Mouse (Mus musculus): ENCODE results near the gene Olfr1418. TPM values are rescaled to one million over a fixed set of nuclear protein-coding genes. Genes with fewer than 3 reads are reported as not detected.

Gene Olfr1418
- polyA plus RNA-seq, 1 experiment from 2014 or later: not detected

- WGBS: under 1% methylated on average over 15 of the region's 15 CpGs
- peaks cover 14% of the 10 kb centered on the region for H3K27me3 ChIP-seq
- H3K9ac ChIP-seq: 0 out of 2 replicates have a peak overlapping the region, but pooled peaks have one; percentile 85
- no peaks in the 10 kb centered on the region for H3K36me3 ChIP-seq
- H3K27ac ChIP-seq (replicated peaks): no peak overlapping the region
- ATAC-seq (ENCODE audit: low FRiP score, low read depth): peak; percentile 61; the same call in 1 of the 2 replicates
- peak overlapping the region; percentile 85 for H3K4me3 ChIP-seq
- H3K4me1 ChIP-seq (replicated peaks): peaks cover 19% of the 10 kb centered on the region
- H3K4me2 ChIP-seq: peak overlapping the region; percentile 95
- no peaks in the 10 kb centered on the region for H3K9me3 ChIP-seq
Observed at GRCm38 (mm10) chr19:11819800-11820199, 41.1 kb downstream of the Olfr1418 start.

DNA sequence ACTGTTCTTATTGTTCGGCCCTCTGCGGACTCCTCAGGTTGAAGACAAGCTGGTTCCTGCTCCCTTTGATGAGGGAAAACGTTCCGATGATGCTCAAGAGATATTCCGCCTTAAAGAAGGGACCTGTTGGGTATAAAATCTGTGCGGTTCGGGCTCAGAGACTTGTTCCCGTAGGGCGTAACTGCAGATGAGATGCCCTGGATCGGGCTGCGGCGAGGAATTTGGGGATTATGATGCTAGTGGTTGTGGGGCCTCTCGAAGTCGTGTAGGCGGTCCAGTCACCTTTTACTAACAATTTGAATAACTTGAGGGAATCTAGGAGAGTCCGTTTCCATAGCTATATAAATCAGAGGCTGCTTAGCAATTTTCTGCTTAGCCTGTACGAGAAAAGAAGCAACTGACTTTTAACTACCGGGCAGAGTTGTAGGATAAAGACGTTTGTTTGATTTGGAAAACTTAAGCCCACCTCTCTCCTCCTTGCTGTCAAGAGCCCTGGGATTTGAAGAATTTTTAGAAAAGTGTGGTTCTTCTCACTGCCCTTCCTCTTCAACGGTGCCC lies 41.6 kb downstream of the Olfr1418 start, which contains the start of gene Stx3:
Stx3 (minus strand) TSS at position 261 of the 558 bp plus-strand sequence.
- WGBS: under 1% methylated on average over 20 of the region's 20 CpGs
- Histone ChIP-seq H3K36me3 (no peaks in the 10 kb centered on the region), H3K9ac (peak within 1 kb of the TSS; percentile 85), H3K27ac (replicated peaks) (peak within 1 kb of the TSS; percentile 63), H3K27me3 (peaks cover 14% of the 10 kb centered on the region), H3K4me2 (peak within 1 kb of the TSS; percentile 95), H3K4me1 (replicated peaks) (peaks cover 19% of the 10 kb centered on the region), H3K4me3 (peak within 1 kb of the TSS; percentile 85), H3K9me3 (no peaks in the 10 kb centered on the region)
- no peak for ATAC-seq (ENCODE audit: low FRiP score, low read depth)

- ATAC-seq (ENCODE audit: low FRiP score, low read depth): peak; percentile 89
- H3K4me2 ChIP-seq: peak overlapping the region; percentile 95
- H3K27ac ChIP-seq (replicated peaks): peak overlapping the region; percentile 63
- H3K4me1 ChIP-seq (replicated peaks): peaks cover 19% of the 10 kb centered on the region
- WGBS: under 1% methylated on average over 82 of the region's 83 CpGs
- H3K9ac ChIP-seq: peak overlapping the region; percentile 85
- peak overlapping the region; percentile 85 for H3K4me3 ChIP-seq
- peaks cover 14% of the 10 kb centered on the region for H3K27me3 ChIP-seq
- no peaks in the 10 kb centered on the region for H3K36me3 ChIP-seq
- H3K9me3 ChIP-seq: no peaks in the 10 kb centered on the region
Observed at GRCm38 (mm10) chr19:11818199-11819142, 42.4 kb downstream of the Olfr1418 start.

DNA sequence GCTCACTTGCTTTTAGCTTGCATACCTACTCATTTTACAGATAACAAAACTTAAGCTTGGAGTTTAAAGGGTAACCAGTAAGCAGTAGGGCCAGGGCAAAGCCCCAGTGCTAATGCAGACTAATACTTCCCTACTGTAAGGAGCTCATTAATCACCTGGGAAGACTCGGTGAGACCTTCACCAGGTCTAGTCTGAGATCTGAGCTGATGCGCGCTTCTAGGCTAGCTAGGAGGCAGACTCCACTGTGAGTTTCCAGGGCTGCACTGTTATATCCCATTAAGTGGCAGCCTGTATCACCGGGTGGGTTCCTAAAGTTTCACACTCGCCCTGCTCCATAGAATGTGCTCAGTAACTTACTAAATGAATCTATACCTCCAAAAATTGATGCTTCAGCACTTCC lies 43.3 kb downstream of the Olfr1418 start:
- H3K27ac ChIP-seq (replicated peaks): no peak overlapping the region
- H3K4me2 ChIP-seq: peak overlapping the region; percentile 95
- H3K9ac ChIP-seq: no peak overlapping the region

GRCm38 (mm10) chr19:11816706-11817105 lies 44.2 kb downstream of the Olfr1418 start:
- peaks cover 14% of the 10 kb centered on the region for H3K27me3 ChIP-seq
- H3K9me3 ChIP-seq: no peaks in the 10 kb centered on the region
- H3K9ac ChIP-seq: no peak overlapping the region
- H3K27ac ChIP-seq (replicated peaks): no peak overlapping the region
- WGBS: 57% methylated on average over 6 of the region's 6 CpGs
- ATAC-seq (ENCODE audit: low FRiP score, low read depth): no peak
- no peak overlapping the region for H3K4me2 ChIP-seq
- H3K4me1 ChIP-seq (replicated peaks): peaks cover 24% of the 10 kb centered on the region
- no peaks in the 10 kb centered on the region for H3K36me3 ChIP-seq
- H3K4me3 ChIP-seq: no peak overlapping the region

More for the DNA sequence above, 43.3 kb downstream of the Olfr1418 start:
- no peaks in the 10 kb centered on the region for H3K36me3 ChIP-seq
- 11% methylated on average over 5 of the region's 5 CpGs for WGBS
- peak overlapping the region; percentile 85 for H3K4me3 ChIP-seq
- peaks cover 19% of the 10 kb centered on the region for H3K4me1 ChIP-seq (replicated peaks)
- peak; percentile 43; the same call in 1 of the 2 replicates for ATAC-seq (ENCODE audit: low FRiP score, low read depth)
- H3K27me3 ChIP-seq: peaks cover 14% of the 10 kb centered on the region
- H3K9me3 ChIP-seq: no peaks in the 10 kb centered on the region

GRCm38 (mm10) chr19:11814742-11815333 lies 46.0 kb downstream of the Olfr1418 start:
- H3K27ac ChIP-seq (replicated peaks): no peak overlapping the region
- no peak overlapping the region for H3K4me3 ChIP-seq
- H3K9ac ChIP-seq: no peak overlapping the region
- H3K9me3 ChIP-seq: no peaks in the 10 kb centered on the region
- WGBS: 78% methylated on average over 6 of the region's 6 CpGs
- H3K4me1 ChIP-seq (replicated peaks): peaks cover 23% of the 10 kb centered on the region
- peaks cover 10% of the 10 kb centered on the region; the same call in 1 of the 2 replicates for H3K27me3 ChIP-seq
- no peak for ATAC-seq (ENCODE audit: low FRiP score, low read depth)
- no peak overlapping the region for H3K4me2 ChIP-seq
- no peaks in the 10 kb centered on the region for H3K36me3 ChIP-seq

- H3K36me3 ChIP-seq: no peaks in the 10 kb centered on the region
- H3K4me2 ChIP-seq: no peak overlapping the region
- H3K27ac ChIP-seq (replicated peaks): no peak overlapping the region
- no peak overlapping the region for H3K9ac ChIP-seq
- ATAC-seq (ENCODE audit: low FRiP score, low read depth): no peak
- H3K4me1 ChIP-seq (replicated peaks): peaks cover 15% of the 10 kb centered on the region
- WGBS: 19% methylated on average over 8 of the region's 8 CpGs
- no peak overlapping the region for H3K4me3 ChIP-seq
- peaks cover 6% of the 10 kb centered on the region; the same call in 1 of the 2 replicates for H3K27me3 ChIP-seq
- no peaks in the 10 kb centered on the region for H3K9me3 ChIP-seq
Observed at GRCm38 (mm10) chr19:11813649-11814048, 47.2 kb downstream of the Olfr1418 start.

GRCm38 (mm10) chr19:11813136-11813535 lies 47.7 kb downstream of the Olfr1418 start:
- WGBS: 75% methylated on average over 4 of the region's 4 CpGs
- Histone ChIP-seq H3K9ac (no peak overlapping the region), H3K9me3 (no peaks in the 10 kb centered on the region), H3K4me1 (replicated peaks) (peaks cover 15% of the 10 kb centered on the region), H3K27me3 (peaks cover 6% of the 10 kb centered on the region; the same call in 1 of the 2 replicates), H3K27ac (replicated peaks) (no peak overlapping the region), H3K4me2 (no peak overlapping the region), H3K4me3 (no peak overlapping the region), H3K36me3 (no peaks in the 10 kb centered on the region)
- ATAC-seq (ENCODE audit: low FRiP score, low read depth): no peak

DNA sequence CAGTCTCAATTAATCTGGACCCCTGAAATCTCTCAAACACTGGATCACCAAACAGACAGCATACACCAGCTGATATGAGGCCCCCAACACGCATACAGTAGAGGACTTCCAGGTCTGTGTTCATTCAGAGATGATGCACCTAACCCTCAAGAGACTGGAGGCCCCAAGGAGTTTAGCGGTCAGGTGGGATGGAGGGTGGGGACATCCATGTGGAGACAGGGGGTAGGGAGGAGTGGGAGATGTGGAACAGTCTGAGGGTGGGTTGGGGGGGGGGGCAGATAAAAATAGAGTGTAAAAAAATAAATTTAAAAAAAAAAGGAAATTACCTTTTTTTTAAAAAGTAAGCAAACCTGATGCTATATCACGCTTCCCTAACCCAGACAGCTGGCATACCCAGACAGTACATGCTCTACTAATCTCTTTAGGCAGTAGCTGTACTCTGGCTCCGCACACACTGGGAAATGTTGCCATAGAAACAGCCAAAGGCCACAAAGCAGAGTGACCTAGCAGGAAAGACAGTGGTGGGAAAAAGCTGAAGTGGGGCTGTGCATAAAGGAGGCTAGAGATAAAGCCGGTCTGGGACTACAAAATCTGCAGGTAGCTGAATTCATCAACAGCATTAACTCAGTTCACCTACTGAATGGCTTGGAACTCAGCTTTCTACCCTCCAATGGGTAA lies 49.0 kb downstream of the Olfr1418 start:
- H3K9me3 ChIP-seq: no peaks in the 10 kb centered on the region
- peak overlapping the region; percentile 35; the same call in 1 of the 2 replicates for H3K27ac ChIP-seq (replicated peaks)
- peak overlapping the region; percentile 3; the same call in 1 of the 2 replicates for H3K4me2 ChIP-seq
- WGBS: 33% methylated on average over 5 of the region's 5 CpGs
- H3K4me3 ChIP-seq: no peak overlapping the region
- ATAC-seq (ENCODE audit: low FRiP score, low read depth): peak; percentile 94
- H3K27me3 ChIP-seq: peaks cover 4% of the 10 kb centered on the region; the same call in 1 of the 2 replicates
- peaks cover 9% of the 10 kb centered on the region for H3K4me1 ChIP-seq (replicated peaks)
- no peak overlapping the region for H3K9ac ChIP-seq
- H3K36me3 ChIP-seq: no peaks in the 10 kb centered on the region

GRCm38 (mm10) chr19:11810856-11811255 lies 50.0 kb downstream of the Olfr1418 start:
- Histone ChIP-seq H3K27me3 (no peaks in the 10 kb centered on the region), H3K27ac (replicated peaks) (no peak overlapping the region), H3K9ac (no peak overlapping the region), H3K4me1 (replicated peaks) (peaks cover 9% of the 10 kb centered on the region), H3K36me3 (no peaks in the 10 kb centered on the region), H3K4me2 (no peak overlapping the region), H3K9me3 (no peaks in the 10 kb centered on the region), H3K4me3 (no peak overlapping the region)
- WGBS: 77% methylated on average over 1 of the region's 1 CpGs
- no peak for ATAC-seq (ENCODE audit: low FRiP score, low read depth)

- H3K9me3 ChIP-seq: no peaks in the 10 kb centered on the region
- no peak overlapping the region for H3K9ac ChIP-seq
- H3K27ac ChIP-seq (replicated peaks): no peak overlapping the region
- H3K4me3 ChIP-seq: no peak overlapping the region
- no peaks in the 10 kb centered on the region for H3K36me3 ChIP-seq
- no peaks in the 10 kb centered on the region for H3K27me3 ChIP-seq
- 84% methylated on average over 5 of the region's 5 CpGs for WGBS
- ATAC-seq (ENCODE audit: low FRiP score, low read depth): no peak
- H3K4me1 ChIP-seq (replicated peaks): peaks cover 9% of the 10 kb centered on the region
- no peak overlapping the region for H3K4me2 ChIP-seq
Observed at GRCm38 (mm10) chr19:11810003-11810758, 50.7 kb downstream of the Olfr1418 start.
